Mouse (Mus musculus) lung, postnatal 10 days (tissue): ENCODE measurements around the gene Erbb3.
"Not testable (repeated sequence)": the region's sequence is repeated elsewhere in the genome, so short reads cannot be mapped to it uniquely, and the experiment has no call there.

Experiments used
- DNase-seq: peaks from one replicate; pipeline ENCODE4 v3.0.0; 2021

The Erbb3 gene

GRCm38 (mm10) chr10:128589464-128590192 lies at the start of gene Erbb3:
Erbb3 (minus strand) TSS chr10:128589652.
- DNase-seq, result peak; percentile 70

- no peak for DNase-seq
These were observed 47.6 kb upstream of the Erbb3 start for GRCm38 (mm10) chr10:128637011-128637410.

- DNase-seq, result no peak
These were observed 47.1 kb upstream of the Erbb3 start for GRCm38 (mm10) chr10:128636561-128636960.

- DNase-seq, result no peak
These were observed 46.2 kb upstream of the Erbb3 start for GRCm38 (mm10) chr10:128635697-128636096.

GRCm38 (mm10) chr10:128631571-128631970 lies 42.1 kb upstream of the Erbb3 start:
- no peak for DNase-seq

- not testable (repeated sequence) for DNase-seq
These were observed 40.9 kb upstream of the Erbb3 start for GRCm38 (mm10) chr10:128630306-128630705.

- no peak for DNase-seq
These were observed 40.3 kb upstream of the Erbb3 start for GRCm38 (mm10) chr10:128629746-128630145.

- no peak for DNase-seq
These were observed 38.2 kb upstream of the Erbb3 start for GRCm38 (mm10) chr10:128627398-128628317.

GRCm38 (mm10) chr10:128626311-128627310 lies 37.2 kb upstream of the Erbb3 start, which contains the start of gene Rps26:
Rps26 (minus strand) TSS chr10:128626747.
- peak; percentile 97 for DNase-seq

GRCm38 (mm10) chr10:128625287-128625894 lies 35.9 kb upstream of the Erbb3 start:
- no peak for DNase-seq

GRCm38 (mm10) chr10:128623106-128623613 lies 33.7 kb upstream of the Erbb3 start:
- not testable (repeated sequence) for DNase-seq

GRCm38 (mm10) chr10:128622702-128623101 lies 33.2 kb upstream of the Erbb3 start:
- no peak for DNase-seq

- no peak for DNase-seq
These were observed 32.6 kb upstream of the Erbb3 start for GRCm38 (mm10) chr10:128621986-128622520.

GRCm38 (mm10) chr10:128620241-128620640 lies 30.8 kb upstream of the Erbb3 start:
- no peak for DNase-seq

- not testable (repeated sequence) for DNase-seq
These were observed 29.7 kb upstream of the Erbb3 start for GRCm38 (mm10) chr10:128619148-128619547.

- DNase-seq, result no peak
These were observed 29.1 kb upstream of the Erbb3 start for GRCm38 (mm10) chr10:128618570-128618969.

GRCm38 (mm10) chr10:128615798-128616448 lies 26.5 kb upstream of the Erbb3 start:
- DNase-seq, result not testable (repeated sequence)

GRCm38 (mm10) chr10:128614934-128615333 lies 25.5 kb upstream of the Erbb3 start:
- DNase-seq, result no peak

- not testable (repeated sequence) for DNase-seq
These were observed 24.4 kb upstream of the Erbb3 start for GRCm38 (mm10) chr10:128613820-128614219.

- DNase-seq, result no peak
These were observed 23.6 kb upstream of the Erbb3 start for GRCm38 (mm10) chr10:128613154-128613440.
